Mouse (Mus musculus) kidney, postnatal 36 days (tissue): ENCODE measurements around the gene Lrp6.

ENCODE experiments used
- DNase-seq, 2 experiments: peaks; one replicate each; pipeline ENCODE4 v3.0.0; 2021 to 2022; ENCODE audit warnings: mixed read lengths in 2 of 2

Gene Lrp6

GRCm38 (mm10) chr6:134489637-134490036, 77.1 kb downstream of the Lrp6 start:
- DNase-seq, result peak; percentile 34 to 45

GRCm38 (mm10) chr6:134489130-134489529, 77.6 kb downstream of the Lrp6 start:
- DNase-seq, result no peak

DNA sequence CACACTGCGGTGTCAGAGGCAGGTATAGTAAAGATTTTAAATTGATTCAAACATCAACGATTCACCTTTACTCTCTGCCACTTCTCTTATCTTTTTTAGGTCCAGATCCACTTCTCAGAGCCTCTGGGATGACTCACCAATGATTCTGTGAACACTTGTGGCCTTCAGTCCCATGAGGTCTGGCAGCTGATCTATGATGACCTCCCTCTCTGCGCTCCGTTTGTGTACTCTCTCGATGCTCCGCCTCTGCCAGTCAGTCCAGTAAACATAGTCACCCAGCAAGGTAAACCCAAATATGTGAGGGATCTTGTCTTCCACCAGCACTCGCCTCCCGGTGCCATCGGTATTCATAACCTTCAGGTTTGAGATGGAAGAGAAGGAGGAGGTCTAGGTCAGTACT, 80.4 kb downstream of the Lrp6 start:
- DNase-seq, result no peak

DNA sequence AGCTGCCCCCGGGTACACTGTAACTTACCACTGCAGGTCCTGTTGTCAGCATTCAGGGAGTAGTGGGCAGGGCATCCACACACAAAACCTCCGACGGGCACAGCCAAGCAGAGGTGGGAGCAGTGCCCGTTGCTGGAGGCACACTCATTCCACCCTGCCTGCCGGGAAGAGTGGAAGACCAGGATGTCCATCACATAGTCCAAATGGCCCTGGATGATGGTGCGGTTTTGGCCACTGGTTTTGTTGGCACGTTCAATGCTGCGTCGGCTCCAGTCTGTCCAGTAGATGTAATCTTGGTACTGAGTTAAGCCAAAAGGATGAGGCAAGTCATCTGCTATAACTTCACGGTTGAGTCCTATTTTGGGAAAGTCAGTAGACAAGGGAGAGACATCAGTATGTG, 87.3 kb downstream of the Lrp6 start:
- DNase-seq, result no peak

DNA sequence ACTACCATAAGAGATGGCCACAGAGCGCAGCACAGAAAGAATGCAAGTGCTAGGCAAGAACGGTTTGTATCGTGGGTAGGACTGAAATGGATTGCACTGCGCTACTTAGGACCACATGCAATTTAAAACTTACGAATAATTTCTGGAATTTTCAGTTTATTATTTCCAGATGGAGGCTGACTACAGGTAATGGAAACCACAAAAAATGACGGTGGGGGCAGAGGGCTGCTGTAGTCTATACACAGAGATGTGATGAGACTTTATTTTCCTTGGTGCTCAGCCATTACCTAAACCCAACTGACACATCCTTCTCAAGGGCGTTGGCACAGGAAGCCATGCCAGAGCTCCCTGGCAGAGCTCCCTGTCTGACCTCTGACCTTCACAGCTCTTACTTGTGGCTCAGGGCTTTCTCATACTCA, 93.6 kb downstream of the Lrp6 start:
- DNase-seq, result peak; percentile 45 to 50

DNA sequence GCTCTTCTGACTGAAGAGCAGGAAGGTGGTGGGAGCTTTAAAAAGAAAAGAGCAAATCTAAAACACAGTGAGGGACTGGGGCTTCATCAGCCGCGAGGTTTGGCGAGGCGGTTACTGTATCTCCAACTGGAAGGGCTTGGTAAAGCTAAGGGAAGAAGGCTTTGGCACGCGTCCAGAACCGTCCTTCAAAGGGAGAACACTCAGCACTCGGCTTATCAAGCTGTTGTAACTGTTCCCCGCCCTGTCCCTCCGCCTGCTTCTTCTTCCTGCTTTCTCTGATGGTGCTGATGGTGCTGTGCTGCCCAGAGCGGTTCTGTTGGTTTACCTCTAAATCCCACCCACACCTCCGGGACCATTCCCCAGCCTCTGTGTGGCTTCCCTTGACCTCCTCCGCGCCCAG, 95.9 kb downstream of the Lrp6 start:
- peak; percentile 45 to 74 for DNase-seq

DNA sequence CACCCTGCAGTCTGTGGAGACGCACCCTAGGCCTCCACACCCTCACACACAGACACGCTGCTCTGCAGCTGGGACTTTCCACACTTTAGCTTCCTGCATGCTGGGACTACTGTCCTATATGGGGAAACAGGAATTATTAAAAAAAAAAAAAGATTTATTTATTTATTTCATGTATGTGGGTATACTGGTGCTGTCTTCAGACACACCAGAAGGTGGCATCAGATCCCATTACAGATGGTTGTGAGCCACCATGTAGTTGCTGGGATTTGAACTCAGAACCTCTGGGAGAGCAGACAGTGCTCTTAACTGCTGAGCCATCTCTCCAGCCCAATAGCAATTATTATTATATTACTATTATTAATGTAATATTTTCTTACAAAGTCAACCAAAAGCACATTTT, 97.5 kb downstream of the Lrp6 start:
- DNase-seq, result no peak

DNA sequence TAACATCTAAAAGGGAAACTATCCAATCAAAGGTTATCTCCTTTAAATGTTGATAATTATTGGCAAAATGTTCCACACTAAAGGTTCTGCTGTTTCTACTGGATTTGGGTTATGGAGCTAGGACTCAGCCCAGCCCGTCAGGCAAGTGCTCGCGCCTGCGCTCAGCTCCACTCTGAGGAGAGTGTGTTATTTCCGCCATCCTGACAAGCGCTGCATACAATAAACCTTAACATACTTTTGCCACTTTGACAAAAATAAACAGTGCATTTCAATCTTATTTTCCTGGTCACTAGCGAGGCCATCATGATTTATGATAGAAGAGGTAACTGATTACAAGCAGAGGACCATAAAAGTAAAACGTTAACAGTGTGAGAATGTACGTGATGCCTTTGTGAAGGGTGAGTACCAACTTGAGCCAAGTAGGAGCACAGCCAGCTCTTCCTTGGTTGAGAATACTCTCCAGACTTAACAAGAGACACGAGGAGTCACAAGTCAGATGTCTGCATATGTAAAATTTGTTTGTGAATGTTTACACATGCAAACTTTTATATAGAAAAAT, 100.0 kb downstream of the Lrp6 start:
- DNase-seq, result no peak

GRCm38 (mm10) chr6:134461175-134461574, 105.6 kb downstream of the Lrp6 start:
- peak in 1 of 2 experiments; percentile 29 for DNase-seq

DNA sequence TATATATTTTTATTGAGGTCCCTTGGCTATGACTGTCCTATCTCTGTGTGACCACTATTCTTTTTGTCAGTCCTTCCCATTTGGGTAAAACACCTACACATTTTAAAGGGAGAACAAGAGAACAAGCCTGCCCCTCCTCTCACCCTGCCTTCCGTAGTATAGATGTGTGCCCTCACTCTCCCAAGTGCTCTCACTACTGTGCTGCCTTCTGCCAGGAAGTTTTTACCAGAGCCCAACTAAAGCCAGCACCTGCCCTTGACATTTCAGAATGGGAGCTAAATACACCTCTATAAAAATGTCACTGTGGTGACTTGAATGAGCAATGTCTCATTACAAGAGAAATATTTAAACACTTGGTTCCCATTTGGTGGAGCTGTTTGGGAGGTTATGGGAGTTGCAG, 108.4 kb downstream of the Lrp6 start:
- DNase-seq, result no peak

GRCm38 (mm10) chr6:134454093-134454492, 112.7 kb downstream of the Lrp6 start:
- peak; percentile 27 to 64 for DNase-seq

GRCm38 (mm10) chr6:134450661-134451119, 116.1 kb downstream of the Lrp6 start:
- DNase-seq, result no peak

DNA sequence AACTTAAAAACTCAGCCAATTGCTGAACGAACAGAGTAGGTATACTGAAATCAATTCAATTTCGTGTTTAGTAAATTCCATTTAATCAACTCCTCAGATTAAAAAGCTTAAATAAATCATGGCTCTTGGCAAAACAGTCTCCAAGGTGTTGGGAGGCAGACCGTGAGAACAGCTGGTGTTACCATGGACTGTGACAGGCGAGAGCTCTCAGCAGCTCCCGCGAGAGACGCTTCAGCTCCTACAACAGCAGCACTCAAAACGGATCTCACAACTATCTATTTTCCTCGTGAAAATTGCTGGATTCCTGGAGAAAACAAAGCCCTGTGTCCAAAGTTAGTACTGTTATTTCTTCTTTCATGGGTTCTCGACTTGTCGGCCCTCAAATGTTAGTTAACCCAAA, 116.8 kb downstream of the Lrp6 start:
- DNase-seq, result no peak

DNA sequence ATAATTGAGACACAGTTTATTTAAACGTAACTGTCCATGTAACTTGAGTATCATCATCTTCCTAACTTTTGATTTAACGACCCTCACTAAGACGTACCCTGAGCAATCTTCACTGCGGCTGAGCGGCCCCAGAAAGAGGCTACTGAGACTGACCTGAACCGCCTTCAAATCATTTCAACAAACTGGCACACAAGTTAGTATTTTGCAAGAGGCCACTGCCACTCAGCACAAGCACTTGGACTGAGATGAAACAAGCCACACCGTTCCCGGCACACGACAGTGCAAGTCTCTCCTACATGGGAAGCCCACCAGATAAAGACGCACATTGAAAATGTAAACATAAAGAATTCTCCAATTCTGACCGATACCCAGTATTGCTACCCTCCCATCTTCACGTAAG, 118.3 kb downstream of the Lrp6 start:
- DNase-seq, result no peak

DNA sequence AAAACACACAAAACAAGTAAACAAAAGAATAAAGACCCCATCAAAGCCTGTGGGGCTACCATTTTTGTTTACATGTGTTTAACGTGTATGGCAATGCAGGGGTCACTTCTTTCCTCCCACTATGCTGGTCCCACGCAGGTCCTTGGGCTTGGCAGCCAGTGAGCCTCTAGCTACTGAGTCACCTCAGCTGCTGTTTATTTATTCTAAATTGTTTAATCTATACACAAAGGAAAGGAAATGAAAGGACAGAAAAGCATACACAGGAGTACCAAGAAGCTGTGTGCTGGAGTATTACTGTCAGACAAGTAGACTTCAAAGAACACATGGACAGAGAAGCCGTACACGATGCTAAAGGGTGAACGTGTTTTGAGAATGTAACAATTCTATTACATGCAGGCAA, 122.8 kb downstream of the Lrp6 start:
- DNase-seq, result no peak

- peak; percentile 41 to 56 for DNase-seq
Observed at GRCm38 (mm10) chr6:134443198-134443904, 123.4 kb downstream of the Lrp6 start.

GRCm38 (mm10) chr6:134442219-134442618, 124.5 kb downstream of the Lrp6 start:
- DNase-seq, result no peak

DNA sequence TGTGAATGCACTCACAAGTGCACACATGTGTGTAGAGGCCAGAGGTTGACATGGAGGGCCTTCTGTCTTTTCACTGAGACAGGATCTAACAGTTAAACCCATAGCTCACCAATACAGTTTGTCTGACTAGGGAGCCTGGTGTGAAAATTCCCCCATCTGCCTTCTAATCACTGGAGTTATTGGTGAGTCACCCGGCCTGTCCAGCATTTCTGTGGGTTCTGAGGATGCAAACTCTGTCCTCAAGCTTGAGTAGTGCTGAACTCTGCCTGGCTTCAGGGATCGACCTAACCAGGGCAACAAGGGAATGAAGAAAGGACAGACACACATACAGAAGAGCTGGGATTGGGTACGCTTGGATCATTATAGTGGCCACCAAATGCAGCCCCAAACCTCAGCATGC, 125.0 kb downstream of the Lrp6 start:
- no peak for DNase-seq

DNA sequence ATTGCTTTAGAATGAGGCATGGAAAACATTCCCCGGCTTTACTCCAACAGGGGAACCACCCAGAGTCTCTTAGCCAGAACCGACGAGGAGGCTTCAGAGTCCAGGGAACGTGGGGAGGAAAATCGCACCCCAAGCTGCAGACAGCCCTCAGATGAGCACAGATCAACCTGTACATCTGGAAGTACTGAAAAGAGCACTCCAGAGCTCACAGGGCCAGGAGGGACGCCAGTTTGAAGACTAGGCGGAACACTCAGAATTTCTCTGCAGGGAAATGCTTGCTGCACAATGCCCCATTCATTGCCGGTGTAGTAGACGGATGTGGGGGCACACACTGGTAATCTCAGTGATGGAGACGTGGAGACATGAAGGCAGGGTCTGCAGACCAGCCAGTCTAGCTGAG, 126.7 kb downstream of the Lrp6 start:
- no peak for DNase-seq

GRCm38 (mm10) chr6:134439401-134440021, 127.3 kb downstream of the Lrp6 start:
- no peak for DNase-seq

DNA sequence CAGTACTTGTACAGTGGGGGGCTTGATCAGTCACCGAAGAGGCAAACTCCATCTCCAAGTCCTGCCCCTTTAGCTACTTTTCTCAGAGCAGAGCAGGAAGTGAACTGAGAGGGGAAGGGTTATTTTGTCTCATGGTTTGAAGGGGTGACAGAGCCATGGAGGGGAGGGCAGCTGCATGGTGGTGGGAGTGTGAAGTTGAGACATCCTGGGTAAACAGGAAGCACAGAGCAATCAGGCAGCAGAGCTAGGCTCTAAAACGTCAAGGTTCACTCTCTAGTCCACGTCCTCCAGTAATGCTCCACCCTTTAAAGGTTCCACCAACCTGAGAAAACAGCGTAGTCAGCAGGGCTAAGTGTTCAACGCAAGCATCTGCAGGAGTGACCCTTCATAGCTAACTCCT, 129.8 kb downstream of the Lrp6 start:
- DNase-seq, result no peak

GRCm38 (mm10) chr6:134434866-134435390, 131.8 kb downstream of the Lrp6 start:
- DNase-seq, result no peak

GRCm38 (mm10) chr6:134434044-134434443, 132.7 kb downstream of the Lrp6 start:
- no peak for DNase-seq

GRCm38 (mm10) chr6:134433281-134433680, 133.5 kb downstream of the Lrp6 start:
- DNase-seq, result no peak
